Mouse (Mus musculus): ENCODE results near the gene Vmn1r1.

Vmn1r1 gene

GRCm38 (mm10) chr1:182137204-182138125 is 26.8 kb downstream of the Vmn1r1 start:
- DNase-seq (ENCODE audit: low spot score in 2 of 2), result no peak

GRCm38 (mm10) chr1:182130830-182131229 is 33.5 kb downstream of the Vmn1r1 start:
- DNase-seq (ENCODE audit: low spot score in 2 of 2), result no peak

DNA sequence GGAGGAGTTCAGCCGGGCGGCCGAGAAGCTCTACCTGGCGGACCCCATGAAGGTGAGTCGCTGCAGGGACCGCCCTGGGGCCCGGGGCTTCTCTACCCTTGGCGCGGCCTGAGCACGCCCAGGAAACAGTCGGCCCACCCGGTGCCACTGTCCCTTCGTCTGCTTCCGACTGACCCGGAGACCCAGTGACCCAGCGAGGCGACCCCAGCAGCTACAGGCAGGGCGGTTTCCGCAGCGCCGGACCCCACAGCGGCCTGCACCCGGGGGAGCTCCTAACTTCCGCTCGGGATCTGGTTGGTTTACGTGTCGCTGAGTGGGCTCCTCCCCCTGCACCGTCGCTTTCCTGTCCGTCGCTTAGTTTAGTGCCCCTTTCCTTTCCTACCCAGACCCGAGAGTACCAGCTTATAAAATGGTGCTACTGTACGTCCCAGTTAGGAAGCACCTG is 39.3 kb downstream of the Vmn1r1 start:
- peak; percentile 72 to 77 for DNase-seq (ENCODE audit: low spot score in 2 of 2)

DNA sequence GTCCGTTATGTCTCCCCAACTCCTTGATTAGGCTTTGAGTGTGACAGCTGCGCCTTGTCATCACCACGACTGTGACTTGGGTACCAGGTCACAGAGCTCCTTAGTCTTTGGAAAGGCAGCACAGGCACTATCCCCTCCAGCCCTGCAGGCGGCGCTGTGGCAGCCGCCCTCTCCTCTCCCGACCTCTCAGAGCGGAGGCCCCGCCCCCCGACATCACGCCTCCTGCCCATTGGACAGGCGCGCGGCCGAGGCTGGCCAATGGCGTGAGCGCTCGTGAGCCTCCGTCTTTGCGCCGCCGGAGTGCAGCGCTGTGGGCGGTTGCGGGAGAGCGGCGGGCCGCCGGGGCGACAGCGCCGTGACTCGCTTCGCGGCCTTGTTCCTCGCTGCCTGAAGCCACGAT is 39.8 kb downstream of the Vmn1r1 start, which contains the start of gene Srp9:
Srp9 (plus strand) TSS at position 232 of the 400 bp plus-strand sequence.
- peak; percentile 94 to 99 for DNase-seq (ENCODE audit: low spot score in 2 of 2)

DNA sequence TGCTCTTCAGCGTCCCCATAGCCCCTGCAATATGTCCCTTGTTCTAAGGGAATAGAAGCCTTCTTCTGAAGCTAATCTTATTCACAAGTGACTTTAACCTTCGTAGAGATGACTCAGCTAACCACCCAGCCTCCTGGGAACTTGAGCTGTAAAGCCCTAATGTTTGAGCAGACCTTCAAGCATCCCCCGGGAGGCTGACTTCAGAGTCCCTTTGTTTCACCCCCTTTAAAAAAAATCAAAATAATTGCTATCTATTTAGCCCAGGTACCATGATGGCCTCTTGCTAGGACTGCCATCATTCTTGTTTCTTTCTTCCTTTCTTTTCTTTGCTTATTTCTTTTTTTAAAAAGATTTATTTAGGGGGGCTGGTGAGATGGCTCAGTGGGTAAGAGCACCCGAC is 41.9 kb downstream of the Vmn1r1 start:
- no peak for DNase-seq (ENCODE audit: low spot score in 2 of 2)

GRCm38 (mm10) chr1:182115651-182116408 is 48.5 kb downstream of the Vmn1r1 start:
- peak in 1 of 2 experiments; percentile 31 for DNase-seq (ENCODE audit: low spot score in 2 of 2)

- no peak for DNase-seq (ENCODE audit: low spot score in 2 of 2)
Observed at GRCm38 (mm10) chr1:182115197-182115596, 49.1 kb downstream of the Vmn1r1 start.

DNA sequence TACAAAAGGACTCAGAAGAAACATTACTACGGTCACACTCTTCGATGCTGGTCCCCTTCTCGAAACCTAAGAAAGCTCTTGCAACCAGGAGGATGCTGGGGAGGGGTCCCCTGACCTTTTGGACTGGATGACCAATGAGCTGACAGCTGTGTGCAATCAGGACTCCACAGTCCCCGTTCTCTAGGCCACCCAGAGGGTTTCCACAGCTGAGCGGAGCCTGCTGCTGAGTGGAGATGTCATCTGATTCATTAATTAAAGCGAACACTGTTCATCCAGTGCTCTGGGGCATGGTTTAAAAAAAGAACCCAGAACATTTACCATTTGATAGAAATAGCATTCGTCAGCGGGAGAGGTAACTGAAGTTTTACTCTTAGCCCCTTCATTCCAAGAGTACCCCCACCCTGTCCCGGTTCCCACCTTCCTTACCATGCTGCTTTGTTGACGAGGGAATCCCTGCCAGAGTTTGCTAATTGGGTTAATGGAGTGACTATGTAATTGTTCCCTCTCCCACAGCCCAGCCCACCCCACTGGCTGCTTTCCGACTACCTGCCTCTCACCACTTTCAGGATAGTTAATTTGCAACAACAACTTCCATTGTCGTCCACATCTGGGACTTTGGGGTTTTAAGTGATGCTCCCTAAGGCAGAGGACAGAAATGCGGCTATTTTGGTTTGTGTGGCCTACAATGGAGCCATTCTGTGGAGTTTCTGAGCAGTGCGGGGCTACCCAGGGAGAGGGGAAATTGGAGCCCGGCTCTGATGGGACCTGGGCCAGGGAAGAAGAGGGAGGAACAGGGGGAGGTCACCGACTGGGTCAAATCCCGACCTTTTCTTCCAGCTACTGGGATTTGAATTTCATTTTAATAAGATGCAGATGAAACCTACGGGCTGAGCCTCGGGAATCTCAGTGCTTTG is 50.4 kb downstream of the Vmn1r1 start:
- no peak for DNase-seq (ENCODE audit: low spot score in 2 of 2)

DNA sequence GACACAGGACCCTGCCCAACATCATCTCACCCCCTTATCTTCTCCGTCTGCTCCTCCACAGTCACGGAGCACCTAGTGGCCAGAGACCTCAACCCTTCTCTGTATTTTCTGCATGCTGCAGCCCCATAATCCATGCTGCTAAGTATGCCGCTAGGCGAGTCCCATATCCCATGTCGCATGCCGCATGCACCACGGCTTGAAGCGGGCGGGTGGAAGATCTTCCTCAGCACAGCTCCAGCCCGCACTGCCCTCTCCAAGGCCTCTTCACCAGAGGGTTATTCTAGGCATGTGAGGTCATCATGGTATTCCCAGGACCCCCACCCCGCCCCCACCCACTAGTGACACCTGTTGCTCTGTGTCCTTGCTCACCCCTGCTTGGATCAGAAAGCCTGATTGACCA is 51.2 kb downstream of the Vmn1r1 start:
- no peak for DNase-seq (ENCODE audit: low spot score in 2 of 2)

DNA sequence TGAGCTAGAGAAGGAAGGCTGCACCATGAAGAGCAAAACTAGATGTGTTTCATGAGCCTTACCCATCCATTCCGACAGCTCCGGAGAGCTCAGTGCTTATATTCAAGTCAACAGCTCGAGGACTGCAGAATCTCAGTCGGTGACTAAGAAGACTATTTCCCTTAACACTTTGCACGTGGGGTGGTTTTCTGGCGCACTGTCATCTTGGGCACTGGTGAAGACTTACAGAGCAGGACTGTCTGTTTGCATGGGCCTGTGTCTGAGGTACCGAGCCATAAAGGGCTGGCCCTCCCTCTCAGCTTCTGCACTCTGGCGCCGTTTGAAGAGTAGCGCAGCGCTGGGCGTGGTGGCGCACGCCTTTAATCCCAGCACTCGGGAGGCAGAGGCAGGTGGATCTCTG is 51.9 kb downstream of the Vmn1r1 start:
- DNase-seq (ENCODE audit: low spot score in 2 of 2), result no peak

GRCm38 (mm10) chr1:182111386-182112317 is 52.6 kb downstream of the Vmn1r1 start:
- DNase-seq (ENCODE audit: low spot score in 2 of 2), result no peak

DNA sequence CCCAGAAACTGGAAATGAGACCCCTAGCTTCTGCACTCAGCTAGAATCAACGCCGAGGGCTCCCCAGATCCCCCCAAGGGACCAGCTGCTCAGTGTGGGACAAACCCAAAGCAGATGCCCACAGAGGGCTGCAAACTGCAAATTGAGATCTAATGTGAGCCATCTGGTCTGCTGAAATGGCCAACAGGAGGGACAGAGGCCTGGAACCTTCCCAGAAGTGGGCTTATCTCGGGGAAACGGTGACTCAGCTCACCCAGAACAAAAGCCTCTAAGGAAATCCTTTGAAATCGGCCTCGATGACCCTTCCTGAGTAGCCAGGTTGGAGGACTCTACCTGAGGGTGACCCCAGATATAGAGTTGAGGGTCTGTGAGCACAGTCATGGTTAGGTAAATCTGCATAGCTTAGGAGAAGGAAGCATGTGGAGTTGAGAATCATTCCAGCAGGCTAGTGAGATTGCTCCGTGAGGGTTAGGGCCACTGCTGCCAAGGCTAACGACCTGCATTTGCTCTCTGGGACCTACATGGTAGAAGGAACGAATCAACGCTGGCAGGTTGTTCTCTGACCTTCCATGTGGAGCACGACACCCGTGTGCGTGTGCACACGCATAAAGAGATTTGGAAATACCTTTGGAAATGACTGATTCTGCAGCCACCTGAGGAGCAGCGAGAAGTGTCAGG is 53.4 kb downstream of the Vmn1r1 start:
- no peak for DNase-seq (ENCODE audit: low spot score in 2 of 2)

GRCm38 (mm10) chr1:182110185-182110584 is 54.1 kb downstream of the Vmn1r1 start:
- no peak for DNase-seq (ENCODE audit: low spot score in 2 of 2)

DNA sequence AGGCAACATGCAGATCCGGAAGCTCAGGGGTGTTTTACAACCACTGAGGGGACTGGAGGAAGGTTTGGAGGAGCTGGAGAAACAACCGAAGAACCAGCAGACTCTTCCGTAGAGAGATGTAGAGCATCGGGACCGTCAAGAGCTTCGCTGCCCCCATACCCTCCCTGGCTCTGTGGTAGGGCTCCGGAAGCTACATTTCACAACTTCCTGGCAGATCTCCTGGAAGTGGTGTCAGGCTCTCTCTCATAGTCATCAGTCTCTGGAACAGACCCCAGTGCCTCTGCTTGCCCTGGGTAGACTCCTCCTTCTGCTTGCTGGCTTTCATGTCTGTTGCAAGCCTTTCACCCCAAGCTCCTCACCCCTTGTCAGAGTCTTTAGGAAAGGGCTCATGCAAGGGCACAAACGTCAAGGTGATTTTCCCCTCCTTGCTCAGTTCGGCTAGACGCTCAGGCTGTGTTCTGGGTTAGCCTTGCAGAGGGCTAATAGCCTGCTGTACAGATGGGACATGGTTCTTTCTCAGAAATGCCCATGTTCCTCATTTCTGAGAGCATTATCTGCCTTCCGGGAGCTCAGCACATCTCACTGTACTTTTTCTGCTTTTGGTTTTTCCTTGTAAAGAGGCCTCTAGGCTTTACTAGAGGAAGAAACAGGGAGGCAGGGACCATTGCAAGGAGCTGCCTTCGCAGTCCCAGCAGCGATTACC is 55.7 kb downstream of the Vmn1r1 start:
- DNase-seq (ENCODE audit: low spot score in 2 of 2), result no peak

DNA sequence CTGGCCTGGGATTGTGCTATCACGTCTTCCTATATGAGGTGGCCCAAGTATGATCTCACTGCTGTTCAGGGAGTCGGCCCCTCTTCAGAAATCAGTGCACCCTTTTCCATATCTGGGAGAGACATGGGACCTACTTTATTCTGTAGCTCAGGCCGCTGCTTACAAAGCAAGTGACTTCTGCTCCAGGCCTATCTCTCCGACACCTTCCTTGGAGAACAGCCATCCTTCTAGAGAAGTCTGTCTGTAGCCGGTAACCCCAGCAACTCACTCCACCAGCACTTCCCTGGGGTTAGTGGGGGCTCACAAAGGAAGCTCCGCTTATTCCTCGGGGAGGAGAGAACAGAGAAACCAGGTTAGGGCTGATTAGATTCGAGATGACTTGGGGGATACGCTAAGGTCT is 57.0 kb downstream of the Vmn1r1 start:
- DNase-seq (ENCODE audit: low spot score in 2 of 2), result no peak

DNA sequence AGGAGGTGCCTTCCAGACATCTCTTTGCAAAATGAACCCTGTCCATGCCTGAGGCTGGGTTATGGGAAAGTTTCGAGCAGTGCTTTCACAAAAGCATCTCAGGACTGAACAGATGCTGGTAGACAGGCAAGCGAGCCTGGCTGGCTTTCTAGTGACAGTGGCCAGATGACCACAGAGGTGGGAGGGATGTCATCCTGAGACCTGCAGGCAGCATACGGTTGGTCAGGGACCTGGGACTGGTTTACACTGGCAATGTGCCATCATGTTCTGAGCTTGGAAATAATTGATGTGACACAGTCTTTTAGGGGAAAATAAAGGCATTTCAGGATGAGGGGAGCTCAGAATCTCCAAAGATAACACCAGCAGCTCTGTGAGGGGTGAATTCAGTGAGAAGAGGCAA is 59.3 kb downstream of the Vmn1r1 start:
- no peak for DNase-seq (ENCODE audit: low spot score in 2 of 2)

Data from frontal cortex, postnatal 14 days (tissue).